Mouse (Mus musculus): ENCODE results near the gene Mtss1l. TPM values are rescaled to one million over a fixed set of nuclear protein-coding genes. Genes with fewer than 3 reads are reported as not detected.

Gene Mtss1l
- total and polyA plus RNA-seq, 2 experiments from 2014 or later = 49.0 to 71.1 TPM

GRCm38 (mm10) chr8:110761185-110761584, 39.9 kb downstream of the Mtss1l start:
- Histone ChIP-seq H3K4me2 (ENCODE audit: low read depth) (no peak overlapping the region), H3K9me3 (ENCODE audit: low read length) (no peaks in the 10 kb centered on the region), H3K9ac (no peak overlapping the region), H3K27me3 (ENCODE audit: insufficient read depth, low read length) (no peaks in the 10 kb centered on the region), H3K27ac (ENCODE audit: low read depth, low read length) (no peak overlapping the region), H3K4me3 (ENCODE audit: low read depth, low read length) (no peak overlapping the region), H3K4me1 (ENCODE audit: insufficient read depth) (no peaks in the 10 kb centered on the region), H3K36me3 (ENCODE audit: insufficient read depth) (no peaks in the 10 kb centered on the region)
- DNase-seq (no peak), ATAC-seq (no peak)
- no peak for TF ChIP-seq CTCF (IDR thresholded peaks at IDR 0.05; ENCODE audit: low read depth)
- 58% methylated on average over 5 of the region's 5 CpGs for WGBS

GRCm38 (mm10) chr8:110761988-110762387, 40.7 kb downstream of the Mtss1l start:
- no peak for DNase-seq
- no peaks in the 10 kb centered on the region for H3K4me1 ChIP-seq (ENCODE audit: insufficient read depth)
- no peaks in the 10 kb centered on the region for H3K27me3 ChIP-seq (ENCODE audit: insufficient read depth, low read length)
- no peak for ATAC-seq
- no peak overlapping the region for H3K4me3 ChIP-seq (ENCODE audit: low read depth, low read length)
- H3K4me2 ChIP-seq (ENCODE audit: low read depth) = no peak overlapping the region
- H3K9ac ChIP-seq = no peak overlapping the region
- WGBS = 73% methylated on average over 6 of the region's 6 CpGs
- no peak overlapping the region for H3K27ac ChIP-seq (ENCODE audit: low read depth, low read length)
- H3K36me3 ChIP-seq (ENCODE audit: insufficient read depth) = no peaks in the 10 kb centered on the region
- H3K9me3 ChIP-seq (ENCODE audit: low read length) = no peaks in the 10 kb centered on the region
- TF ChIP-seq CTCF (IDR thresholded peaks at IDR 0.05; ENCODE audit: low read depth) = 0 out of 2 replicates have a peak, but pooled peaks have one; percentile 11

- H3K4me3 ChIP-seq (ENCODE audit: low read depth, low read length) = no peak overlapping the region
- no peak overlapping the region for H3K4me2 ChIP-seq (ENCODE audit: low read depth)
- H3K36me3 ChIP-seq (ENCODE audit: insufficient read depth) = no peaks in the 10 kb centered on the region
- 49% methylated on average over 3 of the region's 3 CpGs for WGBS
- H3K27me3 ChIP-seq (ENCODE audit: insufficient read depth, low read length) = no peaks in the 10 kb centered on the region
- no peaks in the 10 kb centered on the region for H3K9me3 ChIP-seq (ENCODE audit: low read length)
- ATAC-seq (no peak), DNase-seq (no peak)
- no peak overlapping the region for H3K9ac ChIP-seq
- TF ChIP-seq CTCF (IDR thresholded peaks at IDR 0.05; ENCODE audit: low read depth) = no peak
- no peak overlapping the region for H3K27ac ChIP-seq (ENCODE audit: low read depth, low read length)
- no peaks in the 10 kb centered on the region for H3K4me1 ChIP-seq (ENCODE audit: insufficient read depth)
Measured at GRCm38 (mm10) chr8:110764671-110765070, 43.4 kb downstream of the Mtss1l start.

GRCm38 (mm10) chr8:110767261-110767660, 46.0 kb downstream of the Mtss1l start:
- H3K36me3 ChIP-seq (ENCODE audit: insufficient read depth) = no peaks in the 10 kb centered on the region
- H3K27me3 ChIP-seq (ENCODE audit: insufficient read depth, low read length) = no peaks in the 10 kb centered on the region
- H3K4me2 ChIP-seq (ENCODE audit: low read depth) = no peak overlapping the region
- H3K4me1 ChIP-seq (ENCODE audit: insufficient read depth) = no peaks in the 10 kb centered on the region
- no peaks in the 10 kb centered on the region for H3K9me3 ChIP-seq (ENCODE audit: low read length)
- H3K4me3 ChIP-seq (ENCODE audit: low read depth, low read length) = no peak overlapping the region
- ATAC-seq = no peak
- WGBS = 85% methylated on average over 6 of the region's 6 CpGs
- no peak overlapping the region for H3K9ac ChIP-seq
- no peak overlapping the region for H3K27ac ChIP-seq (ENCODE audit: low read depth, low read length)
- TF ChIP-seq CTCF (IDR thresholded peaks at IDR 0.05; ENCODE audit: low read depth) = no peak
- no peak for DNase-seq

- H3K27me3 ChIP-seq (ENCODE audit: insufficient read depth, low read length) = no peaks in the 10 kb centered on the region
- no peak overlapping the region for H3K4me3 ChIP-seq (ENCODE audit: low read depth, low read length)
- DNase-seq (no peak), ATAC-seq (no peak; the same call in 1 of the 2 replicates)
- no peak overlapping the region for H3K27ac ChIP-seq (ENCODE audit: low read depth, low read length)
- 68% methylated on average over 7 of the region's 7 CpGs for WGBS
- no peaks in the 10 kb centered on the region for H3K36me3 ChIP-seq (ENCODE audit: insufficient read depth)
- no peak for TF ChIP-seq CTCF (IDR thresholded peaks at IDR 0.05; ENCODE audit: low read depth)
- H3K9ac ChIP-seq = no peak overlapping the region
- no peak overlapping the region for H3K4me2 ChIP-seq (ENCODE audit: low read depth)
- H3K9me3 ChIP-seq (ENCODE audit: low read length) = no peaks in the 10 kb centered on the region
- no peaks in the 10 kb centered on the region for H3K4me1 ChIP-seq (ENCODE audit: insufficient read depth)
Measured at GRCm38 (mm10) chr8:110772452-110772851, 51.2 kb downstream of the Mtss1l start.

- no peak for ATAC-seq
- DNase-seq = no peak
Measured at GRCm38 (mm10) chr8:110774047-110774446, 52.8 kb downstream of the Mtss1l start.

GRCm38 (mm10) chr8:110774725-110775124, 53.4 kb downstream of the Mtss1l start:
- H3K4me2 ChIP-seq (ENCODE audit: low read depth) = no peak overlapping the region
- TF ChIP-seq CTCF (IDR thresholded peaks at IDR 0.05; ENCODE audit: low read depth) = no peak
- H3K9me3 ChIP-seq (ENCODE audit: low read length) = no peaks in the 10 kb centered on the region
- H3K4me3 ChIP-seq (ENCODE audit: low read depth, low read length) = no peak overlapping the region
- no peak overlapping the region for H3K27ac ChIP-seq (ENCODE audit: low read depth, low read length)
- H3K4me1 ChIP-seq (ENCODE audit: insufficient read depth) = no peaks in the 10 kb centered on the region
- H3K9ac ChIP-seq = no peak overlapping the region
- 89% methylated on average over 6 of the region's 6 CpGs for WGBS
- no peaks in the 10 kb centered on the region for H3K36me3 ChIP-seq (ENCODE audit: insufficient read depth)
- H3K27me3 ChIP-seq (ENCODE audit: insufficient read depth, low read length) = no peaks in the 10 kb centered on the region
- DNase-seq (no peak), ATAC-seq (no peak)

More at GRCm38 (mm10) chr8:110774047-110774446, 52.8 kb downstream of the Mtss1l start:
- Histone ChIP-seq H3K9ac (no peak overlapping the region), H3K4me2 (ENCODE audit: low read depth) (no peak overlapping the region), H3K4me1 (ENCODE audit: insufficient read depth) (no peaks in the 10 kb centered on the region), H3K36me3 (ENCODE audit: insufficient read depth) (no peaks in the 10 kb centered on the region), H3K4me3 (ENCODE audit: low read depth, low read length) (no peak overlapping the region), H3K27me3 (ENCODE audit: insufficient read depth, low read length) (no peaks in the 10 kb centered on the region), H3K9me3 (ENCODE audit: low read length) (no peaks in the 10 kb centered on the region), H3K27ac (ENCODE audit: low read depth, low read length) (no peak overlapping the region)
- 86% methylated on average over 3 of the region's 3 CpGs for WGBS
- no peak for TF ChIP-seq CTCF (IDR thresholded peaks at IDR 0.05; ENCODE audit: low read depth)
